Mouse (Mus musculus) thymus, postnatal 0 days (tissue): Measurements from ENCODE around the gene Sulf2. TPM values are rescaled to one million over a fixed set of nuclear protein-coding genes. Genes with fewer than 3 reads are reported as not detected.

ENCODE experiments used
- DNase-seq: peaks from one replicate; pipeline ENCODE4 v3.0.0-alpha.2; 2015; ENCODE audit warnings: low spot score
- polyA plus RNA-seq: library from polyadenylated mRNA; unstranded; fragments of >200 nt; fragmentation: Nextera tagmentation; extraction: Ambion mirVana; gene quantifications from 2 replicates; pipeline ENCODE4 v1.2.1, GENCODE M21; 2015

Gene Sulf2
- polyA plus RNA-seq, 1 experiment from 2014 or later, result 9.4 TPM

DNA sequence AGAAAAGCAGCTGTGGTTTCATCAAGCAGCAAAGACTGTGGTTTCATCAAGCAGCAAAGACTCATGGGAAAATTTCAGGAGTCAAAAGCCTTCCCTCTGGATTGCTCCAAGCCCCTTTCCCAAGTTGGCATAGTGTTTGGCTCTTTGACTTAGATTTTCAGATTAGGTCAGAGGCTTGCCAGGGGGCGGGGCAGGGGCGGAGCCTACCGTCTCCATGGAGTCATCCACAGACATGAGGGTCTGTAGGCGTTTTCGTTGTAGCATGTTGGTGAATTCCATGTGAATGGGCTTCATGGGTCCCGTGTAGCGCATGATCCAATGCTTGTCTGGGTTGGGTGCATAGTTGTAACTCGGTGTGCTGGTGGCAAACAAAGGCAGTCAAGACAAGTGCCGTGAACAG is 66.5 kb downstream of the Sulf2 start:
- DNase-seq, result no peak

DNA sequence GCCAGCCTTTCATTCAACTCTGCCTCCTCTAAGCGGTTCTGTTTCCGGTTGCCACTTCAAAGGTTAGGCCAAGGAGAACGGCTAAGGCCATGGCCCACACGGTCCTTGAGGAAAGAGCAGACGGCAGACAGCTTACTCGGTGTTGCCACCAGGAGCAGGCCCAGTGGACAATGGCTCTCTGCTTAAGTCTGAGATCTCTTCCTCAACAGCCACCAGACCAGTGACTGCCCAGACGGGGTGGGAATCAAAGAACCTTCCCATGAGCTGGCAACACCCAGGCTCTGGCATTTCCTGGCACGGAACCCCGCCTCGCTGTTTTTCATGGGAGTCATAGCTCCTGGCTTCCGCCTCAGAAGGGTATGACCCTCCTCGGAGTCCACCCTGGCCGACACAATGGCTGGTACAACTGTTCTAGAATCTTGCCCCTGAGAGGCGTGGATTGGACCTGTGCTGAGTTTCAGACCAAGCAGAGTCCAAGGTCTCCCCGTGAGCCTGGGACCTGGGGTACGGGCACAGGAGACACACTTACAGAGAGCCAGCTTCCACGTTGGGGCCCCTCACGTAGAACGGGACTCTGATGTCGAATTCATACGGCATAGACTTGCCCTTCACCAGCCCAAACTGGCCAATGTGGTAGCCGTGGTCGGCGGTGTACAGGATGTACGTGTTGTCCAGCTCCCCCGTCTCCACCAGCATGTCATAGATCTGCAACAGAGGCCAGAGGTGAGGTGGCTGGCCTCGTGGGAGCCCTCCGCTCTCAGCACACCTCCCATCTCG is 68.8 kb downstream of the Sulf2 start:
- no peak for DNase-seq

DNA sequence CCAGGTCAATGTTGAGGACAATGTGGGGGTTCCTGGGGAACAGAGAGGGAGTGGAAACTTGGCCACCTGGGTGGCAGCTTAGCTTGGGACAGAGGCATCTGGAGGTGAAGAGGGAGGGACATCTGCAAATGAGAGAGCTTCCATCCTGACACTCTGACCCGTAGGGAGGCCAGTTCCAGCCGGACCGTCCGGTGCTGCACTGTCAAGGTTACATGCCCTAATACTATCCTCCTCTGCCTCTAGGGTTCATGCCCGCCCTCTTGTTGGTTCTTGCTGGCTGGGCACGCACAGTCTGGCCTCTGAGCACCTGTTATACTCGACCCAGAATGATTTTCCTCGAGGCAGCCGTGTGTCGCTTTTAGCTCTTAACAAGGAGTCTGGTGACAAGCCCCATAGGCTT is 69.7 kb downstream of the Sulf2 start:
- no peak for DNase-seq

DNA sequence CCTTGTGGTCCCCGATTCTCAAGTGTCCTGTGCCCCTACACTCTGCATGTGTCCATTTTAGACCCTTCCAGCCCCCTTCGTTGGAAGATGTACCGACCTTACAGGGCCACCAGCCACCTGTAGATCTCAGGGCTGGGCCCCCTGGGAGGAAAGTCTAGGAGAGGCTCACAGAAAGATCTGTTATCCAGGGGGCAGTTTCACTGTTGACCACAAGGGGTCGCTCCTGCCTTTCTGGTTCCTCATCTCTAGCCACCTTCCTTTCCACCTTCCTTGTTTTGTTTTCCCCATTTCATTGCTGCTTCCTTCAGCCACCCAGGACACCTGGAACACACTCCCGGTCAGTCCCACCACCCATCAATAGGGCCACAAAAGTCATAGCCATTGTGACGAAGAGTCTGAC is 70.5 kb downstream of the Sulf2 start:
- peak; percentile 57 for DNase-seq

DNA sequence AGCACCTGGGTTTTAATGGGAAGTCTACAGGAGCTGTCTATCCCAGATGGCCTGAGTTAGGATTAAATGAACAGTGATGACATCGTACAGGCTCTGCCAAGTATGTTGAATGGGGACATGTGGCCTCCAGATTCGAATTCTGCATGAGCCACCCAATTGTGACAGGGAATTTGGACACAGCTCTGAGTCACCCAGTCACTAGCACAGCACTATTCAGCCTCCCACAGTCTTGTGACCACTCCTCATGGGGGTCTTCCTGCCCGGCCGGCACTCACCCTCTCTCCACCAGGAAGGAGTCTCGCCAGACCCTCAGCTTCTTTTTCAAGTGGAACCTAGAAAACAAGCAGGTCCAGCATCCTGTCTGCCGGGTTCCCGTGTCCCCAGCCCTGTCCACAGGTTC is 71.4 kb downstream of the Sulf2 start:
- DNase-seq, result no peak

DNA sequence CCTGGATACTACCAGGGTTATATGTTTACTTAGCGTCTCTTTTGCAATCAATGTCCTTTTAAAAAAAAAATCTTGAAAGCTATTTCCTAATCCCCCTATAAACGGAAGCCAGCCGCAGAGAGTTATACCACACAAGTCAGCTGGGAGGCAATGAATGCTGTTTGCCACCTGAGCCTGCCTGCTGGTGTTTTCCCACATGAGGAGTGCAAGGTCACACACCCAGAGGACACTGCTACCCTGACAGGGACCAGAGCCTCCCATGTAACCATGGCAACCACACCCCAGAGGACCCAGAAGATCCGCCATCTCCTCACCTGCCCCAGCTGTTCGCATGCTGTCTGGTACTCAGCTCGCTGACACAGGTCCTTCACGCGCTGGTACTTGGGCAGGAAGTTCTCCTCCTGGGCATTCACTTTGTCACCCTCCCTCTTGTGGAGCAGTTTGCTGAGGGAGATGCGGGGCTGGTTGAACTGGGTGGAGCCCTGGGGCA is 71.9 kb downstream of the Sulf2 start:
- DNase-seq, result no peak

DNA sequence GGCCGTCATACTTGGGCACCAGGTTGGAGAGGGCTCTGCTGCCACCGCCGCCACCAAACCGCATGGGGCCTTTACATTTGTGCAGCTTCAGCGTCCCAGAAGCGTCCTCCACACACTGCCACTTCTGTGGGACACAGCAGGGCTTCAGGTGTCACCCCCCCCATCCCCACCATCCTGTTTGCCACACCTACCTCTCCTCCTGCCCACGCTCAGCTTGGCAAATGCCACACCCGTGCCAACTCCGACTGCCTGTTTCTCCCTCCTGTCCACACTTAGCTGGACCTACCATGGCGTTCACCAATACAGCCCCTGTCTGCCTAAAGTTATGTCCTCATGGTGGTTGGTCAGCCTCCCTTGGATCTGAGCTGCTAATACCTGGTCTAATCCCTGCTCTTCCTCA is 72.8 kb downstream of the Sulf2 start:
- DNase-seq, result no peak

DNA sequence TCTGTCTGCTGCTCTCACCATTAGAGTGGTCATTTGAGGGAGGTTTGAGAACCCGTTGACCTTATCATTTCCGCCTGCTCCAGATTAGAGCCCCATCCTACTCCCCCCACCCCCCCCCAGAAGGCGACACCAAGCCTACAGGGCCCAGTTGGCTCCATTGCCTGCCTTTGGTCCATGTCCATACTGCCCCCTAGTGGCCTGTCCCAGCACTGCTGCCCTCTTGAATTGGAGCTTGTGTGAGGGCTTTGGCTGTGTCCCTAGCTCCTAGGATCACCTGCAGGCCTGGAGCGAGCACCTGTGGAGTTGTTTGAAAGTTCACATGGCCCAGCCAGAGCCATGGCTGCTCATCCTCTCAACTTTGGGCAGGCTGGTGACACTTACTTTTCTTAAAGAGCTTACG is 73.3 kb downstream of the Sulf2 start:
- DNase-seq, result peak; percentile 80

DNA sequence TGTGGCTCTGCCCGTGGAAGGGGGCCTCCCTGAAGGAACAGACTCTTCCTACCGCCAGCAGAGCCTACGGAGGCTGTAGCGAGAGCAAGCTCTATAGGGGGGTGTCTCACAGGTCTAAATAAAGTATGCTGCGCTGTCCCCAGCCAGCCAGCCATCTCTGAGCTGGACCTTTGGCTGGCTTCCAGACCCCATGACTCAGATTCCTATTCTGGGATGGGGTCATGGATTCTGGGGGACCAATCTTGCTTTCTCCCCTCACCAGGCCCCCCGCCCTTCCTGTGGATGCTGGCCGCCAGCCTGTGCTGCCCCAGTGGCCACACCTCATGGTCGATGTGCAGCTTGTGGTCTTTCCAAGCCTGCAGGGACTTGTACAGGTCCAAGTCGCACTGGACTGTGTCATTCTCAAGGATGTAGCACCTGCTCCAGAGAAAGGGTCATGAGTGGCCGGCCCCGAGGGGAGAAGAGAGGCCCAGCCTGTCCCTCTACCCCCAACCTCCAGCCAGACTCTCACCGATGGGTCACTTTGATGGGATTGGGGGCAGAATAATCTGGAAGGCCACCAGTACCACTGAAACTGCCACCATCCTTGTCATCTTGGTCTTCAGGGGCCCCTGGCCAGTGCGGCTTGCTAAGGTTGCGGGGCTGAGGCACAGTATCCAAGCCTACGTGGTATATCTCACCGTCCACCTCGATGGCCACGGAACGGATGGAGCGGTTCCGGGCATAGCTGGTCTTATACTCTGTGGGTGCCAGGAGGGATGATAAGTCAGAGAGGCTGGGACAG is 74.3 kb downstream of the Sulf2 start:
- DNase-seq, result no peak

DNA sequence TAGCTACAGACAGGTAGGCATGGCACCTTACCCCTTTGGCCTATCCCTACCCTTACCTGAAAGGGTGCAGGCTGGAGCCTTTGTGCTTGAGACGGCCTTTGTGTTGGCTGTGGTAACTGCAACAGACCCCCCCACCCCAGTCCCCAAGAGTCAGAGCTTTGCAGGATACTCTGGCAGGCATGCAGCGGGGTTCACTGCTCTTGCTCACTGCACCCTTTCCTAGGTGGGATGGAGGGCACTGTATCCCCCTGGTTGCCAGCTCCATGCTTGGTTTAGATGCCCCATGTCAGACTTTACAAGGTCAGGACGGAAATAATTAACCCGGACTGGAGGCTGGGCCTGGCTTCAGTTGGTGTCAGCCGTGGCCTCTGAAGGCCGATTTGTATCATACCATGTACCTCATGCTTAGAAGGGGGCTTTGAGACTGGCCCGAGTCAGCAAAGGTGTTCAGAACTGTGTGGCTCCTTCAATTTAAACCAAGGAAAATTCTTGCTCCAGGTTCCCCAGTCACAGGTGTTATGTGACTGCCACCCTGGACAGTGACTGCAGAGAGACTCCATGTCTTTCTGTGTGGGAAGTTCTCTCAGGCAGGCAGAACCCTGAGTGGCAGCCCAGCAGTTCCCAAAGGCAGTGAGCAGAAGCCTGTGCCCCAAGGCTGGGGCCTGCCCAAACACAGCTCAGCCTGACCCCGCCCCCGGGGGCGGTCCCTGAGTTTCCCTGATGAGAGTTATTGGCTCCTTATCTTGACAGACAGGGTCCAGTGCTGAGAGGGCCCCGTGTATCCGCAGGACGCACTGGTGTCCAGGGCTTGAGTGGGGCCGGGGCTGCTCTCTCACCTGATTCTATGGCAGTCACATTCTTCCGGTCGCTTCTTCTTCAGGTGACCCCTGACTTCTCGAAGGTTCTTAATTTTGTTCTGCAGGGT is 75.2 kb downstream of the Sulf2 start:
- peak; percentile 31 for DNase-seq

DNA sequence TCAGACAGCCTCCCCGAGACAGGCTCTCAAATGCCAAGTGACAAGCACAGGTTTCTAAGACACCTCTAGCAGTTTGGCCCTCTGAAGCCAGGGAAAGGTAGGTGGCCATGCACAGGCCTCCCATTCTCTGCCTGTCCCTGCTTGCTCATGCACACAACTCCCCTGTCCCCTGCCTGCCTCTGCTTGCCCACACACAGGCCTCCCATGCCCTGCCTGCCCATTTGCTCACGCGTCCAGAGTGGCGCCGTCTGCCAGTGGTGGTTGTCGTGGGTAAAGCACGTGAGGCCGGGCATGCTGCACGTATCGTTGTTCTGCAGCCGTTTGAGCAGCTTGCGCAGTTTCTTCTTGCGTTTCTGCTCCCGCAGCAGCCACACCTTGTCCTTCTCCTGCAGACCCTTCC is 76.2 kb downstream of the Sulf2 start:
- no peak for DNase-seq

DNA sequence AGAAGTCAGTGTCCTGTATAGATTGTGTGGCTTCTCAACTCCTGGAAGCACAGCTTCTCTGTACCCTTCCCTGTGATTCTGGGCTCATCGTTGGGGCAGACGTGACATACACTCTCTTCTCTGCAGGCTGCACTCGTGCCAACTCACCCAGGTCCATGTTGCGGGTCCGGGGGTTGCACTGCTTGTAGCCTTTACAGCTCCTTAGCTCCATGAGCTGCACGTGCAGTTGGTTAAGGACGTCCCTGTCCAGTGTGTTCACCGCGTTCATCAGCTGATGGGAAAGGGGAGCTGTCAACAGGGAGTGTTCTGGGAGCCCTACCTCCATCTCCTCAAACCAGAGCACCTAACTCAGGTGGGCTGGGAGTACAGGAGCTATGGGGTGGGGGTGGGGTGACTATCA is 78.1 kb downstream of the Sulf2 start:
- no peak for DNase-seq

DNA sequence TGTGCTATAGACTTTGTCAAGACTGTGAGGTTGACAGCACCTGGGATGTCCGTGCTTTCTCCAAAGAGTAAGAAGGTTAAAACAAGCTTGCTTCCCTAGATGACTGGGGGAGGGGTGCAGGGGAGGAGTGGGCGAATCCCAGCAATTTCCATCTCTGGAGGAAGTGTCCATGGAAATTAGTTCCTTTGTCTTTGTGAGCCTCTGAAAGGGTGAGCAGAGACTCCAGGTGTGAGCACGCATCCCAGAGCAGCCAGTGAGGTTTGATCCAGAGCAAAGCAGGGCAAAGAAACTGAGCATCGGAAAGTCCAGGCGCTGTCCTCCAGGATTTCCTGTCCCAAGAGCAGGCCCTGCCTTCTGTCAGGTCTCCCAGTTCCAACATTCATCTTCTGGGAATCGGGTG is 81.1 kb downstream of the Sulf2 start:
- no peak for DNase-seq

DNA sequence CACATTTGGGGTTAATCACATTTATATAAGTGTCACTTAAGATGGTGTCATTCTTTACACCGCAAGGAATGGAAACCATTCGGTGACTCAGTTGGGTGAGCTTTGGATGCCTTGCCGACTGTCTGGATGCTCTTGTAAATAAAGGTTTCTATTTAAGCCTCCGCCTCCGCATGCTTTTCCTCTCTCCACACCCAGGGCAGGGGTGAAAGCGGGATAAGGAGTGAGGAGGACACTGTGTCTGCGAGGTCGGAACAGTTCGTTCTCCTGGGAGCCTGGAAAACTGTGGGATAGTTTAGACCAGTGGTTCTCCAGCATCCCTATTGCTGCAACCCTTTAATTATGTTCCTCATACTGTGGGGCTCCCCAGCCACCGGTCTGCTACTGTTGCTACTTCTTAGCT is 82.4 kb downstream of the Sulf2 start:
- no peak for DNase-seq

DNA sequence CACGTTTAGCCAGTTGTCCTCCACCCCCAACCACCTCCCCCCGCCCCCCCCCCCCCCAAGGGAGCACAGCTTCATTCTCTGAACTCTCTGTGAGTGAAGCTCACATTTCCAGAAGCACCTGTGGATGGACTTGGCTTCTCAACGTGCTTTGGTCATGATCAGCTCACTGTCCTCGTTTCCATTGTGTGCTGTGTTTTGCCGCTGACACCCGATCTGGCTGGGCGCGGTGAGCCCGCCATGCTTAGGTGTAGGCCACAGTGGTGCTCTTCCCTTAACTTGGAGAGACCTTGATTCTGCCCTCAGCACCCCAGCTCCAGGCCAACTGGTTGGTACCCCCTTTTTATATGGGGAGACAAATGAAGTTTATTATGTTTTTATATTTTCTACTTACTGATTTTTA is 83.6 kb downstream of the Sulf2 start:
- no peak for DNase-seq

DNA sequence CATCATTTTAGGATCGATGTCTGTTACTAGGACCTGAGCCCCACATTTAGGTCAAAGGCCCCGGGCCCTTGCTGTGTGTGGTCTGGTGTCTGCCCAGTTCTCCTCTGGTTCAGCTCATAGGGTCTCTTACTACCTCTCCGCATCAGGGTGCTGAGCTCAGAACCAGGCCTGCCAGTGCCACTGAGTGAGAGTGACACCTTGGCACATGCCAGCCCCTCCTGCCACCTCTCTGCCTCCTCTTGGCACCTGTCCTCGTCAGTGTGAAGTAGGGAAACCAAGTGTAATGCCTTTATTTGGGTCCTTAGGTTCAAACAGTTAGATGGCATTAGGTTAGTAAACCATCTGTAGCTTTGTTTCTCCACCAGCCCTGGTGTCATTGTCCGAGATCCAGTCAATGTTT is 84.0 kb downstream of the Sulf2 start:
- DNase-seq, result no peak

DNA sequence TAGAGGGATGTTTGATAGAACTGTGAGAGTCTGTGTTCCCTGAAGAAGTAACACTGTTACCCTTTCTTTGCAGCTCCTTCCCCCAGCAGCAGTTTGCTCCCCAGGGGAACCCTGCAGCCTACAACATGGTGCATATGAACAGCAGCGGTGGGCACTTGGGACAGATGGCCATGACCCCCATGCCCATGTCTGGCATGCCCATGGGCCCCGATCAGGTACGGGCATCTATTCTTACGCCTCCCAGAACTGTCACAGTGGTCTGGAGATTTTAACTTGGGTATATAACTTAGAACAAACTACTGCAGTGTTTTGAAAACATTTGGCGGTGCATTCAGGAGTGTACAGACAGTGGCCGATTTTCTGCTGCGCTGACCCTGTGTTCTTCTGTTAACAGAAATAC is 85.7 kb downstream of the Sulf2 start:
- DNase-seq, result no peak

DNA sequence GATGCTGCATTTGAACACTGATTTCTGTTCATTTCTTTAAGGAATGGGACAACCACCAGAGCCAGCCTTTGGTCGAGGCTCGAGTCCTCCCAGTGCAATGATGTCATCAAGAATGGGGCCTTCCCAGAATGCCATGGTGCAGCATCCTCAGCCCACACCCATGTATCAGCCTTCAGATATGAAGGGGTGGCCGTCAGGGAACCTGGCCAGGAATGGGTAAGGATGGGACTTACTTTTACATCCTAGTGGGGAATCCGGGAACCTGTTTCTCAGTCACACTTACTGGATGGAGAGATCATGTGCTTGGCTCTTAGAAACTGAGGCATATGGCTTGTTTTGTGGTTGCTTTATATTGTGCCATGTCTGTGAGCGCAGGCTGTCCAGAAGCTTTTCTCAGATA is 86.3 kb downstream of the Sulf2 start:
- no peak for DNase-seq

DNA sequence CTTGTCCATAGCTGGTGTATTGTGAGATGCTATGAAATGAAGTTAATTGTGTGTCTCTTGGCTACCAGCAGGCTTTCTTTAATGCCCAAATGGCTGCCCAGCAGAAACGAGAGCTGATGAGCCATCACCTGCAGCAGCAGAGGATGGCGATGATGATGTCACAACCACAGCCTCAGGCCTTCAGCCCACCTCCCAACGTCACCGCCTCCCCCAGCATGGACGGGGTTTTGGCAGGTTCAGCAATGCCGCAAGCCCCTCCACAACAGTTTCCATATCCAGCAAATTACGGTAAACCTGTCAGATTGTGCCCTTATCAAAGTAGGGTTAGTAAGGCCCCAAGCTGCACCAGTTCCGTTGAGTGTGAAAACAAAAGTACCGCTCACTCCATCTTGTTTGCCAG is 87.2 kb downstream of the Sulf2 start:
- no peak for DNase-seq

DNA sequence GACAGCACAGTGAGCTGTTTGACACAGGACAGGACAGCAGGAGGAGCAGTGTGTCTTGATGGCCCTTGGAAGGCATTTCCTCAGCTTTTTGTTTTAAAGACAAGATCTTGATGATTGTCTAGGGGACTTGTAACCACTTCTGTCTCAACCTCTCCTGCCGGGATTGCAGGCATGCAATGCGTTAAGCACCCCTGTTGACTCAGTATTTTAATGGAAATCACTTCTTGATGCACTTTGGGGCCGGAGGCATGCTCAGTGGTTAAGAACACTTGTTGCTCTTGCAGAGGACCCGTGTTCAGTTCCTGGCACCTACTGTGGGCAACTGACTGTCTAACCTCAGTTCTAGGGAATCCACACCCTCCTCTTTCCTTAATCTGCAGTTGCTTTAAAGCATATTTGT is 89.0 kb downstream of the Sulf2 start:
- DNase-seq, result no peak

DNA sequence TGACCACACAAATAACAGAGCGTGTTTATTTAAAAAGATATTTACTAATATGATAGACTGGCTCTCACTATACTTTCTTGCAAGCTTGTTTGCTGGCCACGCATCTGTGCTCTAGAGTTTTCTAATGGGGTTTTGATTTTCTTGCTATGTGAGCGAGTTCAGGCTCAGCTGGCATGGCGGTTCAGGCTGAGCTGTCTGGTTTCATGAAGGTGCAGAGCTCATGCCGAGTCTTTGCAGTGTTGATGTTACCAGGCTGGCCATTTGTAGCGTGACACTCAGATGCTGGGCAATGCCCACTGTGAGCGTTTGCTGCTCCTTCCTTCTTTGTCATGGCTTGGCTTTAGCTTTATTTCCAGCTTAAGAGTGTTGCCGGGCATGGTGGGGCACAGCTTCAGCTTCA is 93.0 kb downstream of the Sulf2 start:
- no peak for DNase-seq

DNA sequence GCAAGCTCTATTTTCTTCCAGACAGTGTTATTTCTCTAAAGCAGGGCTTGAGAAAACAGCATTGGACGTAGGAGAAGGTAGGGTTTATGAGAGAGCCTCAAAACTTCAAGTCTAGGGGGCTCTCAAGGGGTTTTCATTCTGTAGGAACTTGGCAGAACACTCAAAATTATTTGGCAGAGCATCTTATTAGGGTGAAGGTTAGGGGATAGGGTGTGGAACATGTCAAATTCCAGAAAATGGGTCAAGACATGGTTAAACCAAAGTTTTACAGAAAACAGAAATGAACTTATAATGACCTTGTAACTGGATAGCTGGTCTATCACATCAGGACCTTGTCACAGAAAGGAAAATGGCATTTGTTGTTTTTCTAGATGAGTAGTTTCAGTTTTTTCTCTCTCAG is 93.5 kb downstream of the Sulf2 start:
- no peak for DNase-seq
